Mouse (Mus musculus) urinary bladder, adult 2 months (tissue): ENCODE measurements around the gene Mgst3. TPM values are rescaled to one million over a fixed set of nuclear protein-coding genes. Genes with fewer than 3 reads are reported as not detected.

Source experiments
- polyA plus RNA-seq: library from polyadenylated mRNA; depleted of rRNA; stranded (reverse); fragments of >200 nt; gene quantifications from 2 replicates; pipeline ENCODE4 v1.2.3, GENCODE M21; 2012; rRNA removed

The Mgst3 gene
- polyA plus RNA-seq, 1 experiment: 300 TPM

Other genes with a start within 250 kb of the Mgst3 start
- gene Uck2, start 108.5 kb downstream of the Mgst3 start, polyA plus RNA-seq: 12.0 and 19.0 TPM in 2 replicates
- 120 and 134 TPM in 2 replicates for gene Tmco1, start 85.5 kb downstream of the Mgst3 start, polyA plus RNA-seq
- 35.7 and 38.3 TPM in 2 replicates for gene Aldh9a1, start 43.9 kb downstream of the Mgst3 start, polyA plus RNA-seq
- gene Lrrc52, start 72.9 kb upstream of the Mgst3 start, polyA plus RNA-seq: 0.18 TPM in 1 of 2 replicates, not detected in the other
- 2.1 and 3.0 TPM in 2 replicates for gene Rxrg, start 204.5 kb upstream of the Mgst3 start, polyA plus RNA-seq